Mouse (Mus musculus): ENCODE results near the gene Grin2a.
"Not testable (repeated sequence)": the region's sequence is repeated elsewhere in the genome, so short reads cannot be mapped to it uniquely, and the experiment has no call there.

Grin2a gene

GRCm38 (mm10) chr16:9617215-9617614, 378.1 kb downstream of the Grin2a start:
- no peak for DNase-seq

DNA sequence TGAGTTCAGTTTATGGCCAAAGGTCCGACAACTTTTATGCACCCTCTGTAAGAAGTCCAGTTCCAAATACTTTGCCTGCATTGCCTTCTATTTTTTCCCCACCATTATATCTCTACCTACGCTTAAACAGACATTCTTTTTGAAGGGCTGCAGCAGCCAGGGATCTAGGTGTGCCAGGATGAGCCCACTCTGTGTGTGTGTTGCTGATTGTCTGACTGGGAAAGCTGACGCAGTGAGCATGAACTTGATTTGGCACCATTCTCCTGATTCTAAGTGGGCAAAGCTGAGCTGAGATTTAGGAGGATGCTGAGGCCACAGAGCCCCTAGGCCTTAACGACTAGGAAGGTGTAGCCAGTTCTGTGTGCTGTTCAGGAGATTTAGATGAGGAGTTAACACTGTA, 378.6 kb downstream of the Grin2a start:
- no peak for DNase-seq

GRCm38 (mm10) chr16:9612596-9612995, 382.8 kb downstream of the Grin2a start:
- DNase-seq, result not testable (repeated sequence)

- no peak for DNase-seq
Measured at GRCm38 (mm10) chr16:9607432-9607831, 387.9 kb downstream of the Grin2a start.

GRCm38 (mm10) chr16:9603983-9604382, 391.4 kb downstream of the Grin2a start:
- no peak for DNase-seq

DNA sequence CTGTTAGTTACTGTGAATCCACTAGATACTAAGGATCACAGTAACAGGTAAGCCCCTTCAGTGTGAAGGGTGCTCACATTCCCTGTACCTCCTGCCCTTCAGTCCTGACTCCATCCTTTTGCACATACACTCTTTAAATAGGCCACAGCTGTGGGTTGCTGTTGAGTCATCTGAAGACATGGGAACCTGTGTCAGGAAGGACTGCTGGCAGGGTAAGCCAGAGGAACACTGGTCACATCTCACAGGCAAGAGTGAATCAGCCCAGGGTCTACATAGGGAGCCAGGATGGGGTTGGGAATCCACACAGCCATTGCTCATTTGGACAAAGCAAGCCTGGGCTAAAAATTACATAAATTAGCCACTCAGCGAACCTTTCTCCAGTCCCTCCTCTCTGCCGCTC, 392.8 kb downstream of the Grin2a start:
- DNase-seq, result no peak

- no peak for DNase-seq
Measured at GRCm38 (mm10) chr16:9589176-9589575, 406.2 kb downstream of the Grin2a start.

DNA sequence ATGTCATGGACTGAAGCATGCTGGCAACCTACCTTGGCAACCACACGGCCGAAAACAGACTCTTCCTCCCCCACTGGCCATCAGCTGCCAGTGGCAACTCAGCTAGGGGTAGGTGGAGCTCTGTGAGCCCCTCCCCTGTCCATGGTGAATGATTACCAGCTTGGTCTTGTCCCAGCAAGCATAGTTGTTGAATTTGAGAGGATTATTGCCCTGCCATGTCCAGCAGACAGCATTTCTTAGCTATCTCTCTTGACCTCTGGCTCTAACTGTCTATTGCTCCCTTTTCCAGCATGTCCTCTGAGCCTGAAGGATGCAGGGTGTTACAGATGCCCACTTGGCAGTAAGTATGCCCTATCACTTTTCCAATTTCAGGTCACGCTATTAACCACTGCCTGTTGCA, 406.9 kb downstream of the Grin2a start:
- DNase-seq, result no peak

DNA sequence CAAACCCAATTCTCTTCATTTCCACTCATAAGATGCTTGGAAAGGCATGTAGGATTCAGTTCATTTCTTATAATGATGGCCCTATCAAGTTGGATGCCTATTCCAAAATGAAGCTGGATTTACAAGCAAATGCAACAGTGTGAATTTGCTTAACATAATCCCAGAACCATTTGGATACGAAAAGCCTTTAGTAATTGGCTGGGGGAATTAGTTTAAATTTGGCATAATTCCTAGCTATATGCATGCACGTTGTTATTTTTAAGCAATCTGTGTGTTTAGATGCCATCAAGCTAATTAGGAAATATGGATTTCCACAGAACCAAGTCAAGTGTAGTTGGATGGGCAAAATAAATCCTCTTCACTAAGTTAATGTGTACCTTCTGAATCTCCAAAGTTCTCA, 411.4 kb downstream of the Grin2a start:
- no peak for DNase-seq

GRCm38 (mm10) chr16:9571793-9572192, 423.6 kb downstream of the Grin2a start:
- DNase-seq, result no peak

GRCm38 (mm10) chr16:9567286-9567685, 428.1 kb downstream of the Grin2a start:
- no peak for DNase-seq

DNA sequence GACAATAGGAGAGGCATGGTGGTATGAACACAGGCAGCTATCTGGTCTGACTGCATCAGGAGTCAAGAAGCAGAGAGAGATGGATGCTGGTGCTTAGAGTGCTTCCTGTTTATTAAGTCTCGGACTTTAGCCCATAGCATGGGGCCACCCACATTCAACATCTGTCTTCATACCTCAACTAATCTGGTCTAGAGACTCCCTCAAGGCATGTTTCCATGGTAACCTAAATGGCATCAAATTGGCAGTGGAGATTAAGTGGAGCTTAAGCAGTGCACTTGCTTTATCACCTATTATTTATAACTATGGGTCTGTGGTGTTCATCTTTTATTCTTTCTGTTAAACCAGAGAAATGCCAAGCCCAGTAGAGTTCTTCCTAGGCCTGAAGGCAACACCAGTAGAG, 433.5 kb downstream of the Grin2a start:
- DNase-seq, result no peak

- no peak for DNase-seq
Measured at GRCm38 (mm10) chr16:9535196-9535595, 460.2 kb downstream of the Grin2a start.

GRCm38 (mm10) chr16:9533564-9534332, 461.6 kb downstream of the Grin2a start:
- no peak for DNase-seq

DNA sequence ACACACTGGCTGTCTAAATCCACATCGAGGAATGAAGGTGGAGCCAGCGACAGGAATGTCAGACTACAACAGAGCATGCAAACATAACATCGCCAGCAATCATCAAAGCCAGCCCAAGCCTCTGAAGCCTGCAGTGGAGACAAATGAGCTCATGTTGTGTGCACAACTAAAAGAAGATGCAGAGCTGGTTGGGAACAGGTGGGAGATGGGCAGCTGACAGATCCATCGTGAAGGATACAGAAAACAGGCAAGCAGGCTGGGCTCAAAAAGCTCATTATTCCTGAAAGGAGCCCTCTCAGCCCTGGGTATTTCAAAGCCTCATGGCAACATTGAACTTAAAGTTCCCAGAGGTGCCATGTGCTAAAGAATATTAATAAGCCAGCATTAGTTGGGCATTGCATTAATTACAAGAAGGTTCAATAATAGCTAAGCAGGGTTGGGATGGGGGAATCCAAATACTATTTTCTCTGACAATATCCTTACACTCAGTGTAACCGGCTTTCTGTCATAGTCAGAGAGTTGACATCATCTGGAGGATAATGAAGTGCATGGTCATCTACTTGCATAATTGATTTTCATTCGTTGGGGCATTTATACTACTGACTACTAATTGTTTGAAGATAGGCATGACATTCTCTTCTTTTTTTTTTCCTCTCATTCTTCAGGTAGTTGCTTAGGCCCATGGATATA, 462.4 kb downstream of the Grin2a start:
- no peak for DNase-seq

DNA sequence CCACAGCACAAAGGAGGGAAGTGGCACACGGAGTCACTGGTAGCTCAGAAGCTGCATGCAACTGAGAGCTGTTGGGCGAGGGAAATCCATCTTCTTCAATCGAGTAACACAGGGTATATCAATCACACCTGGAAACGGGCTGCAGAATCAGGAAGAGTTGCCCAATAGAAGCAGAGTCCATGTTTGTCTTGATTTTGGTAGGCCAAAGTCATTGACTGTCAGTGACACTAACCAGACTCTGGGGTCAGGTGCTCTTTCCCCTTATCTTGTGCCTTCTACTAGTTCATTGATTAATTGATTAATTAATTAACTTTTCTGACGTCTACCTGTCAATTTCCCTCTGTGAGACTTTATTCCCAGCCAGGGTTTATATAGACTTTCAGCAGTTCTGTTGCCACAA, 468.1 kb downstream of the Grin2a start:
- no peak for DNase-seq

DNA sequence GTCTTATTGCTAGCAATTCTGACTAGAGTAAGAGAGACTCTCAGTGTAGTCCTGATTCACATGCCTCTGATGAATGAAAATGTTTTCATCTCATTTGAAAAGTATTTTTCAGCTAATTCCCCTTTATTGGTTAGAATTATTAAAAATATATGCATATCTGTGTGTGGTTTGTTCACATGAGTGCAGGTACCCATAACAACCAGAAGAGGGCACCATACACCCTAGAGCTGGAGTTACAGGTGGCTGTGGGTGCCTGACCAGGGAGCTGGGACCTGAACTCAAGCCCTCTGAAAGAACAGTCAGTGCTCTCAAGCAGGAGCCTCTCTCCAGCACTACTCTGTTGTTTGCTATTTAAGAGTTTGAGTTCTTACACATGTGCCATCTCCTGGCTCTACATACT, 472.0 kb downstream of the Grin2a start:
- DNase-seq, result no peak

Data from lung, postnatal 4 days (tissue).